Mouse (Mus musculus): ENCODE measurements around the gene Gm39115. TPM values are rescaled to one million over a fixed set of nuclear protein-coding genes. Genes with fewer than 3 reads are reported as not detected.
"Not testable (repeated sequence)": the region's sequence is repeated elsewhere in the genome, so short reads cannot be mapped to it uniquely, and the experiment has no call there.

Gm39115 gene
- total and polyA plus RNA-seq, 2 experiments from 2014 or later: not detected

- Histone ChIP-seq H3K9ac (replicated peaks; ENCODE audit: low read length) (no peak overlapping the region), H3K9me3 (ENCODE audit: low read length) (no peaks in the 10 kb centered on the region), H3K4me2 (ENCODE audit: low read depth, low read length) (no peak overlapping the region), H3K4me3 (ENCODE audit: low read length) (no peak overlapping the region), H3K36me3 (ENCODE audit: insufficient read depth, low read length) (no peaks in the 10 kb centered on the region), H3K27me3 (ENCODE audit: insufficient read depth, low read length) (no peaks in the 10 kb centered on the region), H3K27ac (no peak overlapping the region), H3K4me1 (ENCODE audit: insufficient read depth, low read length) (no peaks in the 10 kb centered on the region)
- 52% methylated on average over 1 of the region's 1 CpGs for WGBS
- ATAC-seq (no peak), DNase-seq (ENCODE audit: low spot score) (no peak)
- no peak for TF ChIP-seq CTCF (IDR thresholded peaks at IDR 0.05; ENCODE audit: low read depth)
These were observed 4.9 kb upstream of the Gm39115 start for GRCm38 (mm10) chr7:142140696-142141095.

- Histone ChIP-seq H3K4me1 (ENCODE audit: insufficient read depth, low read length) (no peaks in the 10 kb centered on the region), H3K9me3 (ENCODE audit: low read length) (no peaks in the 10 kb centered on the region), H3K36me3 (ENCODE audit: insufficient read depth, low read length) (no peaks in the 10 kb centered on the region), H3K9ac (replicated peaks; ENCODE audit: low read length) (no peak overlapping the region), H3K4me2 (ENCODE audit: low read depth, low read length) (no peak overlapping the region), H3K27me3 (ENCODE audit: insufficient read depth, low read length) (no peaks in the 10 kb centered on the region), H3K27ac (no peak overlapping the region), H3K4me3 (ENCODE audit: low read length) (no peak overlapping the region)
- ATAC-seq (peak; percentile 55; the same call in 1 of the 2 replicates), DNase-seq (ENCODE audit: low spot score) (peak; percentile 60)
- TF ChIP-seq CTCF (IDR thresholded peaks at IDR 0.05; ENCODE audit: low read depth): peak; percentile 68
- WGBS: 62% methylated on average over 4 of the region's 4 CpGs
These were observed 1.4 kb downstream of the Gm39115 start for GRCm38 (mm10) chr7:142134206-142134995.

DNA sequence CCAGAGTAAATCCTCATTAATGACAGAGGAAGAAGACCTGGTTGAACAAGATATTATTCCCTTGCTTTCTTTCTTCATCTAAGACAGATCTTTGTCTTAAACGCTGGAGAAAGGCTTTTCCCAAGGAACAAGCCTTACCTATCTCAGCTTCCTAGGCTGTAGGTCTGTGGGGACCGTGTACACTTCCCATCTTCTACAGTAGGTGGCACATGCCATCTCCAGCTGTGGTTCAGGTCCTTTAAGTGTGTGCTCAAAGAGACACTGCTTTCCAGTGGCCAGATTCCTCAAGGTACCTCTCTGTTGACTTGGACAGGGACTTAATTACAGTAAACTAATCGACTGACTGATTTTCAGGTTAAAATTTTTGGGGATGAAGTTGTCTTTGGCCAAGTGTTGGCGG, 7.0 kb downstream of the Gm39115 start:
- no peaks in the 10 kb centered on the region for H3K27me3 ChIP-seq (ENCODE audit: insufficient read depth, low read length)
- no peak overlapping the region for H3K27ac ChIP-seq
- no peaks in the 10 kb centered on the region for H3K9me3 ChIP-seq (ENCODE audit: low read length)
- no peak for ATAC-seq
- H3K4me2 ChIP-seq (ENCODE audit: low read depth, low read length): no peak overlapping the region
- 62% methylated on average over 4 of the region's 4 CpGs for WGBS
- H3K4me3 ChIP-seq (ENCODE audit: low read length): no peak overlapping the region
- no peaks in the 10 kb centered on the region for H3K4me1 ChIP-seq (ENCODE audit: insufficient read depth, low read length)
- H3K36me3 ChIP-seq (ENCODE audit: insufficient read depth, low read length): no peaks in the 10 kb centered on the region
- H3K9ac ChIP-seq (replicated peaks; ENCODE audit: low read length): no peak overlapping the region
- DNase-seq (ENCODE audit: low spot score): no peak
- peak; percentile 25; the same call in 1 of the 2 replicates for TF ChIP-seq CTCF (IDR thresholded peaks at IDR 0.05; ENCODE audit: low read depth)

- not testable (repeated sequence) for H3K27me3 ChIP-seq (ENCODE audit: insufficient read depth, low read length); H3K36me3 ChIP-seq (ENCODE audit: insufficient read depth, low read length); DNase-seq (ENCODE audit: low spot score); ATAC-seq; H3K9ac ChIP-seq (replicated peaks; ENCODE audit: low read length); H3K27ac ChIP-seq; H3K9me3 ChIP-seq (ENCODE audit: low read length); H3K4me3 ChIP-seq (ENCODE audit: low read length); H3K4me2 ChIP-seq (ENCODE audit: low read depth, low read length); H3K4me1 ChIP-seq (ENCODE audit: insufficient read depth, low read length)
- WGBS: 88% methylated on average over 1 of the region's 1 CpGs
These were observed 15.2 kb downstream of the Gm39115 start, which contains the start of gene Gm45618 for GRCm38 (mm10) chr7:142120629-142121028. Gene Gm45618 (minus strand): TSS chr7:142120729.

DNA sequence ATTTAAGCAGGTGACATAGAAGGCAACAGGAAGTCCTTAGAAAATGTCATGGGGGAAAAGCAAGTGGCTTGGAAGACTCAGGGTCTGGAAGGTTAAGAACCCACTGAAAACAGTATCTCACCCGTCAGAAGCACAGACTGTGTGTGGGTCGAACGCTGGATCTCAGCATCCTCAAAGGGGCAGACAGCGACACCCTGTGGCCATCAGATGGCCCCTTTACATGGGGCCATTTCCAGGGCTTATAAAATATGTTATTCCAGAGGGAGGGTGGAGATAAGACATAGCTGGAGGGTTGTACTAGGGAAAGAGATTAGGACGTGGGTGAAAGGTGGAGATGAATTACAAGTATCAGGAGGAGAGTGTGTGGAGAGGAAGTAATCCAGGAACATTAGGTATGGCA, 16.2 kb downstream of the Gm39115 start:
- Histone ChIP-seq H3K9me3 (ENCODE audit: low read length) (no peaks in the 10 kb centered on the region), H3K4me2 (ENCODE audit: low read depth, low read length) (no peak overlapping the region), H3K9ac (replicated peaks; ENCODE audit: low read length) (no peak overlapping the region), H3K4me1 (ENCODE audit: insufficient read depth, low read length) (no peaks in the 10 kb centered on the region), H3K36me3 (ENCODE audit: insufficient read depth, low read length) (no peaks in the 10 kb centered on the region), H3K27ac (no peak overlapping the region), H3K27me3 (ENCODE audit: insufficient read depth, low read length) (no peaks in the 10 kb centered on the region), H3K4me3 (ENCODE audit: low read length) (no peak overlapping the region)
- peak; percentile 48 for DNase-seq (ENCODE audit: low spot score)
- no peak for ATAC-seq
- 19% methylated on average over 5 of the region's 5 CpGs for WGBS
- peak; percentile 60 for TF ChIP-seq CTCF (IDR thresholded peaks at IDR 0.05; ENCODE audit: low read depth)

- no peak overlapping the region for H3K4me3 ChIP-seq (ENCODE audit: low read length)
- H3K4me2 ChIP-seq (ENCODE audit: low read depth, low read length): no peak overlapping the region
- no peak for ATAC-seq
- H3K9me3 ChIP-seq (ENCODE audit: low read length): no peaks in the 10 kb centered on the region
- no peak for TF ChIP-seq CTCF (IDR thresholded peaks at IDR 0.05; ENCODE audit: low read depth)
- 64% methylated on average over 5 of the region's 5 CpGs for WGBS
- DNase-seq (ENCODE audit: low spot score): no peak
- H3K4me1 ChIP-seq (ENCODE audit: insufficient read depth, low read length): no peaks in the 10 kb centered on the region
- no peaks in the 10 kb centered on the region for H3K36me3 ChIP-seq (ENCODE audit: insufficient read depth, low read length)
- H3K27ac ChIP-seq: no peak overlapping the region
- no peak overlapping the region for H3K9ac ChIP-seq (replicated peaks; ENCODE audit: low read length)
- H3K27me3 ChIP-seq (ENCODE audit: insufficient read depth, low read length): no peaks in the 10 kb centered on the region
These were observed 31.1 kb downstream of the Gm39115 start for GRCm38 (mm10) chr7:142104747-142105146.

- H3K4me2 ChIP-seq (ENCODE audit: low read depth, low read length): peak overlapping the region; percentile 34
- H3K4me1 ChIP-seq (ENCODE audit: insufficient read depth, low read length): peaks cover 2% of the 10 kb centered on the region; the same call in 1 of the 2 replicates
- H3K9me3 ChIP-seq (ENCODE audit: low read length): no peaks in the 10 kb centered on the region
- no peaks in the 10 kb centered on the region for H3K36me3 ChIP-seq (ENCODE audit: insufficient read depth, low read length)
- H3K9ac ChIP-seq (replicated peaks; ENCODE audit: low read length): no peak overlapping the region
- DNase-seq (ENCODE audit: low spot score) (peak; percentile 92), ATAC-seq (peak; percentile 57)
- H3K27ac ChIP-seq: no peak overlapping the region
- no peak overlapping the region for H3K4me3 ChIP-seq (ENCODE audit: low read length)
- no peaks in the 10 kb centered on the region for H3K27me3 ChIP-seq (ENCODE audit: insufficient read depth, low read length)
- 8% methylated on average over 9 of the region's 9 CpGs for WGBS
- TF ChIP-seq CTCF (IDR thresholded peaks at IDR 0.05; ENCODE audit: low read depth): peak; percentile 98
These were observed 38.1 kb downstream of the Gm39115 start for GRCm38 (mm10) chr7:142097776-142098175.

Data from hindbrain, postnatal 0 days (tissue).